Mouse (Mus musculus): ENCODE results near the gene Prss53. TPM values are rescaled to one million over a fixed set of nuclear protein-coding genes. Genes with fewer than 3 reads are reported as not detected.
"Not testable (repeated sequence)": the region's sequence is repeated elsewhere in the genome, so short reads cannot be mapped to it uniquely, and the experiment has no call there.

Gene Prss53
- polyA plus RNA-seq, 1 experiment from 2014 or later: 1.1 TPM

DNA sequence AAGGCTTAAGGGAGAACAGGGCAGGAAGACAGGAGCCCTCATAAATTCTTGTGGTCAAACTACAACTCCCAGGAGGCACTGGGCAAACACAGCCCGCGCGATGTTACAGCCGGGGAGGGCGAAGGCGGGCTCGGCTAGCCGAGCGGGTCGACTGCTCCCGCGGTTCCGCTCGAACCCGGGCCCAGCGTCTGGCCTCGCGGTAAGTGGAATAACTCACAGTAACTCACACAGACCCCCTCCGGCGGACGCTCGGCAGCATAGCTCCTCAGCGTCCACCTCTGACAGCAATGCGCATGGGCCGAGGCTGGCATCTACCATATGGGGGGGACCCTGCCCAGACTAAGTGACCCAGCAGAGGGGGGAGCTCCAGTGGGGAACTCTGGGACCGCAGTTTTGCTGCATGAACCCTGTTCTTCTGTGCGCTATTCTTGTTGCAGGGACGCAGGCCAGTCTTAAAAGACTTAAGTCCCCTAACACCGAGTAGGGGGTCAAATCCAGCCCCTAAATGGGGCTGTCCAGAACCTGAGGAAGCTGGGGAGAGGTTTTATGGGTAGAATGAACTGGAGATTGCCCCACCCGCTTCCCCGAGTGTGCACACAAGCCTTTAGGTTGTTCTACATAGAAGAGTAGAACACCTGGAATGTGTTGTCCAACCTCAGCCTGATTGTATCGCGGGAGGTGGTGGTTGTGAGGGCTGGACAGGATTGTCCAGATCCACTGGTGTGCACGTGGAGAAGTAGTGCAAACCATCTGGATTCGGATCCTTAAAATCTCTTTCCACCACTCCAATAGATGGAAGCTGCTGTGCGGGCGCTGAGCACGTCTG, 13.4 kb upstream of the Prss53 start, which contains the start of gene Bckdk:
Gene Bckdk, plus strand, starts transcription at position 112 of the 826 bp plus-strand sequence.
- Histone ChIP-seq H3K4me3 (peak within 1 kb of the TSS; percentile 75), H3K27me3 (ENCODE audit: insufficient read depth, poor library complexity, severe bottlenecking) (no peaks in the 10 kb centered on the region), H3K27ac (peak within 1 kb of the TSS; percentile 93), H3K9me3 (no peaks in the 10 kb centered on the region), H3K4me1 (replicated peaks) (peaks cover 19% of the 10 kb centered on the region), H3K36me3 (peaks cover 43% of the 10 kb centered on the region)
- DNase-seq (ENCODE audit: low spot score): peak; percentile 82
- WGBS: 9% methylated on average over 38 of the region's 38 CpGs

DNA sequence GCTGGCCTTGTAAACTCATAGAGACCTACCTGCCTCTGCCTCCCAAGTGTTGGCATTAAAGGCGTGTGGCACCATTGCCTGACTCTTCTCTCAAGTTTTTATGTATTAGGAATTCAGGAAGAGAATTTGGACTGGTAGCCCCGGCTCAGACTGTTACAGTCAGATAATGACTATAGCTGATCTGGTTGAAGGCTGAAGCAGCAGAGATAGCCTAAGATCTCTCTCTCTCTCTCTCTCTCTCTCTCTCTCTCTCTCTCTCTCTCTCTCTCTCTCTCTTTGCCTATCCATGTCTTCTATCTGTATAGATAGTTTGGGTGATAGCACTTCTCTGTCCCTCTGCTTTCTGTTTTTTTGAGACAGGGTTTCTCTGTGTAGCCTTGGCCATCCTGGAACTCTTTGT, 11.0 kb upstream of the Prss53 start:
- no peaks in the 10 kb centered on the region for H3K27me3 ChIP-seq (ENCODE audit: insufficient read depth, poor library complexity, severe bottlenecking)
- no peak overlapping the region for H3K4me3 ChIP-seq
- no peaks in the 10 kb centered on the region for H3K9me3 ChIP-seq
- peaks cover 19% of the 10 kb centered on the region for H3K4me1 ChIP-seq (replicated peaks)
- DNase-seq (ENCODE audit: low spot score): no peak
- no peak overlapping the region for H3K27ac ChIP-seq
- H3K36me3 ChIP-seq: peaks cover 18% of the 10 kb centered on the region
- 85% methylated on average over 2 of the region's 2 CpGs for WGBS

DNA sequence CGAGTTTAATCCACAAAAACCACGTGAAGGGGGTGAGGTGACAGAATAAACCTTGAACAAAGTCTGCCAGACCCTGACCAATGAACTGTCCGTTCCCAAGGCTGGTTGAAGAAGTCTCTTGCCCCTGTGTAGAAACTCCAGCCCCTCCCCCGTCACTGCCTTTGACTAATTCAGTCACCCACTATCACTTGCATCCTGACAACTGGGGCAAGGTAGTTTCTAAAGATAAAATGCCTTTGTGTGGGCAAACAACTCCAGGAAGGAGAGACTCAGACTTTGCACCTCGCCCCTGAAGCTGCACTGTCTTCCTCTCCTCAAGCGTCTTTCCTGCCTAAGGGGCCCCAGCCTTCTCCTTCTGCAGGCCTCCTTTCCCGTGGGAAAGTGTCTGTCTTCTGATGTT, 9.2 kb upstream of the Prss53 start:
- Histone ChIP-seq H3K4me3 (no peak overlapping the region), H3K27ac (no peak overlapping the region), H3K4me1 (replicated peaks) (peaks cover 20% of the 10 kb centered on the region), H3K27me3 (ENCODE audit: insufficient read depth, poor library complexity, severe bottlenecking) (no peaks in the 10 kb centered on the region), H3K36me3 (peaks cover under 1% of the 10 kb centered on the region; the same call in 1 of the 2 replicates), H3K9me3 (no peaks in the 10 kb centered on the region)
- DNase-seq (ENCODE audit: low spot score): no peak
- WGBS: 57% methylated on average over 7 of the region's 7 CpGs

DNA sequence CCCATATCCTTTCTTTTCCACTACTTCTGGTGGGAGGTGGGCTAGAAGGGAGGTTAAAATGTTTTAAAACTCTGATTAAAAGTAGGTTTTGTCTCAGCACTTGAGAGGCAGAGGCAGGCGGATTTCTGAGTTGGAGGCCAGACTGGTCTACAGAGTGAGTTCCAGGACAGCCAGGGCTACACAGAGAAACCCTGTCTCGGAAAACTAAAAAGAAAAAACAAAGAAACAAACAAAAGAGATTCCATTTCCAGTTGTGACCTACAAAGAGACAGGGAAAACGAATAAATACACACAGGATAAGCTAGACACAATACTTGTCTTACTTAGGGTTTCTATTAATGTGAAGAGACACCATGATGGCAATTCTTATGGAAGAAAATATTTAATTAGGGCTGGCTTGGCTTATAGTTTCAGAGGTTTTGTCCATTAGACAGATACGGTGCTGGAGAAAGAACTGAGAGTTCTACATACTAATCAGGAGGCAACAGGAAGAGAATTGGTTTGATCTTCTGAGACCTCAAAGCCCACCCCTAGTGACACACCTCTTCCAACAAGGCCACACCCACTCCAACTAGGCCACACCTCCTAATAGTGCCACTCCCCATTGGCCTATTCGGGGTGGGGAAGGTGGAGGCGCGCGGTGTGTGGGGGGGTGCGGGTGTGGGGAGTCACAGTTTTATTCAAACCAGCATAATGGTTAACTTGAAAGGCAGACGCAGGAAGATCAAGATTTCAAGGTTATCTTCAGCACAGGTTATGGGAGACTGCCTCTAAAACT, 7.6 kb upstream of the Prss53 start:
- DNase-seq (ENCODE audit: low spot score): no peak
- Histone ChIP-seq H3K27ac (no peak overlapping the region), H3K4me1 (replicated peaks) (peaks cover 21% of the 10 kb centered on the region), H3K36me3 (peaks cover 4% of the 10 kb centered on the region), H3K27me3 (ENCODE audit: insufficient read depth, poor library complexity, severe bottlenecking) (no peaks in the 10 kb centered on the region), H3K4me3 (no peak overlapping the region), H3K9me3 (no peaks in the 10 kb centered on the region)
- WGBS: 36% methylated on average over 10 of the region's 10 CpGs

DNA sequence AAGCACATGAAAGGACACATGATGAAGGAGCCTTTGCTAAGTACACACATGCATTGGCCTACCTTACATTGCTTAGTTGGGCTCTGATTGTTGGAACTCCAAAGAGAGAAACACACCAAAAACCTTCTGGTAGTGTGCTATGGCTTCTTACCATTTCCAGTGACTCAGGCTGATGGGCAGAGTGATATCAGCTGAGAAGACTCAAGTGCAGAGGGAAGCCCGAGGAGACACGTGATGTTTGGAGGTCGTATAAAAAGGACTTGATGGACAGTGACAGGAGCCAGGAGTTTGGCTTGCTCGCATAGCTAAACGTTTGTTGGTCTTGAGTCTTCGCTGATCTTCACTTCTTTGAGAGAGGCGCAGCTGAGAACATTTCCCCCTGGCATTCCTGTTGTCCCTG, 6.8 kb upstream of the Prss53 start:
- 88% methylated on average over 7 of the region's 7 CpGs for WGBS
- peaks cover 21% of the 10 kb centered on the region for H3K4me1 ChIP-seq (replicated peaks)

DNA sequence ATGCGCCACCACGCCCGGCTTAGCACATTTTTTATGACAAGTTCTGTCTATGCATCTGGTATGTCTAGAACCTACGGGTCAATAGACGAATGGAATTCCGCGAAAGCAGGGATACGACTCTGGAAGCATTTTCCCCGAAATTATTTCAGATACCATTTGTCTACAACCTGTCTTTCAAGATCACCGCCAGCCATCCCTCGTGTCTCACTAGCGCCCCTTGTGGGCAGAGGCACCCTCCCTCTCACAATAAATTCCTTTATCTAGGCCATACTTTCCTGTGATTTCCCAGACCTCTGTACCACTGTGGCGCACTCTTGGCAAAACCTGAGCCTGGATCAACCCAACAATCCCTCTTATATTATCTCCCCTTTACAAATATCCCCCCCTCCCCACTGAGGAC, 5.6 kb upstream of the Prss53 start:
- peak; percentile 56 for DNase-seq (ENCODE audit: low spot score)
- no peaks in the 10 kb centered on the region for H3K27me3 ChIP-seq (ENCODE audit: insufficient read depth, poor library complexity, severe bottlenecking)
- peaks cover 21% of the 10 kb centered on the region for H3K4me1 ChIP-seq (replicated peaks)
- H3K4me3 ChIP-seq: no peak overlapping the region
- H3K27ac ChIP-seq: no peak overlapping the region
- 58% methylated on average over 13 of the region's 13 CpGs for WGBS
- H3K9me3 ChIP-seq: no peaks in the 10 kb centered on the region
- peaks cover 20% of the 10 kb centered on the region for H3K36me3 ChIP-seq

More for the DNA sequence above, 6.8 kb upstream of the Prss53 start:
- Histone ChIP-seq H3K36me3 (peaks cover 12% of the 10 kb centered on the region), H3K27me3 (ENCODE audit: insufficient read depth, poor library complexity, severe bottlenecking) (no peaks in the 10 kb centered on the region), H3K27ac (no peak overlapping the region), H3K4me3 (no peak overlapping the region), H3K9me3 (no peaks in the 10 kb centered on the region)
- no peak for DNase-seq (ENCODE audit: low spot score)

DNA sequence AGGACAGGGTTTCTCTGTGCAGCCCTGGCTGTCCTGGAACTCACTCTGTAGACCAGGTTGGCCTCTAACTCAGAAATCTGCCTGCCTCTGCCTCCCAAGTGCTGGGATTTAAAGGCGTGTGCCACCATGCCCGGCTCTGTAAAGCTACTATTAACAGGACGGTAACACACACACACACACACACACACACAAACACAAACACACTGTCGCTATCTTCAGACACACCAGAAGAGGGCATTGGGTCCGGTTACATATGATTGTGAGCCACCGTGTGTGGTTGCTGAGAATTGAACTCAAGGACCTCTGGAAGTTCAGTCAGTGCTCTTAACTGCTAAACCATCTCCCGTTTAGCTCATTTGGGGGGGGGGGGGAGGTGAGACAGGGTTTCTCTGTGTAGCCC, 5.1 kb upstream of the Prss53 start:
- not testable (repeated sequence) for H3K9me3 ChIP-seq; DNase-seq (ENCODE audit: low spot score); H3K27me3 ChIP-seq (ENCODE audit: insufficient read depth, poor library complexity, severe bottlenecking)
- Histone ChIP-seq H3K4me1 (replicated peaks) (peaks cover 21% of the 10 kb centered on the region), H3K27ac (peak overlapping the region; percentile 50; the same call in 1 of the 2 replicates), H3K4me3 (peak overlapping the region; percentile 59), H3K36me3 (peaks cover 25% of the 10 kb centered on the region)
- WGBS: 64% methylated on average over 7 of the region's 7 CpGs

DNA sequence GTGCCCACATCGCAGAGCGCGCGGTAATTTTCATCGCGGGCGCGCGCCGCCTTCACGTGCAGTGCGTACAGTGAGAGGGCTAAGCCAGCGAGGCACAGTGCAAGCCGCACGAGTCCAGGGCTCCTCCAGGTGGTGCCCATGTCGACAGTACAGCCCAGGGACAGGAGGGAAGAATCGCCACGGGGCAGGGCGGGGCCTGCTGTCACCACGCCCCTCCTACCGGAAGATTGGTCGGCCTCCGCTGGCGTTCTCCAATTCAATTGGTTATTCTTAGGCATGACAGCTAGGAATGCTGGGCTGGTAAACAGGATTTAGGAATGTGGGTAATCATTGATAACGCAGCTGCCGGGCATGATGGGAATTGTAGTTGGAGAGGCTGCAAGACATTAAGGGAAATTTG, 4.7 kb upstream of the Prss53 start, which contains the start of the genes Gm21974 and Vkorc1:
Gene Gm21974, minus strand, starts transcription at position 13 of the 400 bp plus-strand sequence.
Gene Vkorc1, minus strand, starts transcription at position 176 of the 400 bp plus-strand sequence.
- under 1% methylated on average over 26 of the region's 26 CpGs for WGBS
- peak; percentile 91 for DNase-seq (ENCODE audit: low spot score)
- no peaks in the 10 kb centered on the region for H3K27me3 ChIP-seq (ENCODE audit: insufficient read depth, poor library complexity, severe bottlenecking)
- H3K4me3 ChIP-seq: peak within 1 kb of the TSS; percentile 59
- peaks cover 30% of the 10 kb centered on the region for H3K36me3 ChIP-seq
- H3K9me3 ChIP-seq: no peaks in the 10 kb centered on the region
- peaks cover 21% of the 10 kb centered on the region for H3K4me1 ChIP-seq (replicated peaks)
- peak within 1 kb of the TSS; percentile 66 for H3K27ac ChIP-seq

DNA sequence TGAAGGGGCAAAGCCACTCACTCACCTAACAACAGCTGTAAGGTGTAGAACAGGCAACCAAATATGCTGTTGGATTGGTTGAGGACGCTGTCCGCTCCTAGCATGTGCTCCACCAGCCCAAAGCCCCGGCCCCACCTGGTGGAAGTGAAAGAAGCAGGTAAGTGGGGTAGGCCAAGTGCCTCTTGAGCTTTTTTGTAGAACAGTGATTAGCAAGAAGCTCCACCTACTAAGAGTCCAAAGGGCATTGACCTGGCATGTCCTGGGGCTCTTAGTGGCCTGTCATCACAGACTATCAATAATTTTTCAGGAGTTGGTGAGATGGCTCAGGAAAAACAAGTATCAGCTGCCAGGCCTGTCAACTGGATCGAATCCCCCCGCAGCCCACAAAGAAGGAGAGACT, 3.7 kb upstream of the Prss53 start:
- Histone ChIP-seq H3K27ac (no peak overlapping the region), H3K4me3 (peak overlapping the region; percentile 59), H3K27me3 (ENCODE audit: insufficient read depth, poor library complexity, severe bottlenecking) (no peaks in the 10 kb centered on the region), H3K9me3 (no peaks in the 10 kb centered on the region), H3K36me3 (peaks cover 39% of the 10 kb centered on the region), H3K4me1 (replicated peaks) (peaks cover 17% of the 10 kb centered on the region)
- DNase-seq (ENCODE audit: low spot score): no peak
- 88% methylated on average over 5 of the region's 5 CpGs for WGBS

DNA sequence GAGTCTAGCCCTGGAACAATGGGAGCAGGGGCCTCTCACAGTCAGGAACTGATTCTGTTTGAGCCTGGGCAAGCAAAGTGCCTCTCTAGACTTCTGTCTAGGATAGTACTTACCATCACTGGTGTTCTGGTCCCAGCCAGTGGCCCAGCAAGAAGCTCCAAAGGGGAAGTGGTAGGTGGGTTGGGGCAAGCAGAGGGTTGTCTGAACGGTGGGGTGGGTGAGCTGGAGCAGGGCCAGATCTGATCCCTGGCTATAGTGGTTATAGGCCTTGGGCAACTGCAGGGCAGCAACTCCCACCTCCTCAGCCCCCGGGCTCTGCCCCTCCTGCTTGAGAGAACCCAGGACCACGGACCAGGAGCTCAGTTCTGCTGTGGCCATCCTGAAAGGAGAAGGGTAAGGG, 1.9 kb downstream of the Prss53 start:
- peaks cover 96% of the 10 kb centered on the region for H3K36me3 ChIP-seq
- WGBS: 88% methylated on average over 3 of the region's 3 CpGs
- peaks cover 14% of the 10 kb centered on the region for H3K4me1 ChIP-seq (replicated peaks)

DNA sequence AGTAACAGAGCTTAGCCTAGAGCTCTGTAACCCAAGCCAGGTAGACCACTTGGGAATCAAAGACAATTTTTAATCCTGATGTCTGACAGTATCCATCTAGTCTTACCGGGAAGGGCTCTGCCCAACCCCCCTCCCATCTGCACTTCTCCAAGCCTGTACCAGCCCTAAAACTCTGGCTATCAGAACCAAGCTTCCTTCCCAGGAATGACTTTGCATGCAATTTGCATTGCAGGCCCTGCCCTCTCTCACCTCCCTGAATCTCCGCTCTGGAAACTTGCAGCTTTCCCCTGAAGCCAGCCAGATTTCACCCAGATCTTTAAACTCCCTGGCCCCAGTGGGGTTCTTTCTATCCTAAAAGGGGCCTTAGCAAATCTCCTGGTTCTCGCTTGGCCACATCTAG, 3.0 kb downstream of the Prss53 start:
- Histone ChIP-seq H3K36me3 (peaks cover 97% of the 10 kb centered on the region), H3K4me3 (no peak overlapping the region), H3K4me1 (replicated peaks) (peaks cover 21% of the 10 kb centered on the region), H3K27ac (no peak overlapping the region), H3K9me3 (no peaks in the 10 kb centered on the region), H3K27me3 (ENCODE audit: insufficient read depth, poor library complexity, severe bottlenecking) (no peaks in the 10 kb centered on the region)
- DNase-seq (ENCODE audit: low spot score): no peak
- WGBS: 87% methylated on average over 3 of the region's 3 CpGs

More for the DNA sequence above, 1.9 kb downstream of the Prss53 start:
- H3K9me3 ChIP-seq: no peaks in the 10 kb centered on the region
- H3K27ac ChIP-seq: no peak overlapping the region
- no peaks in the 10 kb centered on the region for H3K27me3 ChIP-seq (ENCODE audit: insufficient read depth, poor library complexity, severe bottlenecking)
- DNase-seq (ENCODE audit: low spot score): no peak
- H3K4me3 ChIP-seq: no peak overlapping the region

DNA sequence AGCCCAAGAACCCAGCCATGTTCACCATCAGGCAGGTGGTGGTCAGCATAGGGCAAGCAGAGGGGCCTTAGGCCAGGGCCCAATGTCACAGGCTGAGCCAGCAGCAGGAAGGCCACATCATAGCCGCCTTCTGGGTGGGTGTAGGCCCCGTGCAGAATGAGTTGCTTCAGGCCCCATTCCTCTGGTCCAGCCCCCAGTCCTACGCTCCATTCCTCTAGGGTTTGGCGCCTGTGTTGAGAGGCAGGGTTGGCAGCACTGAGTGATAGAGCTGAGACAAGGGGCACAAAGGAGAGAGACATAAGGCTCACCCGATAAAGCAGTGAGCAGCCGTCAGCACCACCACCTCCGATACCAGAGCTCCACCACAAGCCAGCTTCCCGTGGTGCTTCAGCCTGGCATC, 3.6 kb downstream of the Prss53 start:
- 89% methylated on average over 8 of the region's 8 CpGs for WGBS
- DNase-seq (ENCODE audit: low spot score): no peak
- Histone ChIP-seq H3K4me1 (replicated peaks) (peaks cover 25% of the 10 kb centered on the region), H3K9me3 (no peaks in the 10 kb centered on the region), H3K36me3 (peaks cover 98% of the 10 kb centered on the region), H3K27me3 (ENCODE audit: insufficient read depth, poor library complexity, severe bottlenecking) (no peaks in the 10 kb centered on the region), H3K27ac (no peak overlapping the region), H3K4me3 (no peak overlapping the region)

DNA sequence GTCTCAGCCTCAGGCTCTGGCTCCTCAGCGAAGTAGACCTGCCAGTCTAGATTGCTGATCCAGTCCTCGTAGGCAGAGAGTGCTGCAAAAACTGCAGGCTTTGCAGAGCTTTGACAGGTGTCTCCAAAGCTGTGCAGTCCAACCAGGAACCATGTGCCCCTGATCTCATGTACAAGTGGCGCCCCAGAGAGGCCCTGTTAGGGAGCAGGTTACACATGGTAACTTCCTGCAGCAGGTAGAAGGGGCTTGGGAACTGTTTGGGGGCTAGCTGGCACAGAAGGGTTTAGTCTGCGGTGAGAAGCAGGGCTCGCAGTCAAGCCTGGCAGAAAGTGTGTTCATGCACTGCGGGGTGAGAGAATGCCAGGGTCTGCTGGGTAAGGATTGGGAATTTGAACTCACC, 4.2 kb downstream of the Prss53 start:
- Histone ChIP-seq H3K36me3 (peaks cover 100% of the 10 kb centered on the region), H3K9me3 (no peaks in the 10 kb centered on the region), H3K4me3 (no peak overlapping the region), H3K27ac (no peak overlapping the region), H3K27me3 (ENCODE audit: insufficient read depth, poor library complexity, severe bottlenecking) (no peaks in the 10 kb centered on the region), H3K4me1 (replicated peaks) (peaks cover 25% of the 10 kb centered on the region)
- DNase-seq (ENCODE audit: low spot score): no peak
- WGBS: 93% methylated on average over 6 of the region's 6 CpGs
